Mouse (Mus musculus) fibroblast of lung, adult 2 months (primary cell): ENCODE data around the gene Mast4.
A peak's percentile ranks its signal among the peaks of the same experiment; 100 is the strongest.

Experiments
- DNase-seq: peaks from one replicate; pipeline ENCODE4 v3.0.0-alpha.2; 2011; ENCODE audit warnings: low read depth

Mast4 gene

GRCm38 (mm10) chr13:102915341-102915740, 419.0 kb downstream of the Mast4 start:
- DNase-seq = no peak

- no peak for DNase-seq
Observed at GRCm38 (mm10) chr13:102914800-102915199, 419.5 kb downstream of the Mast4 start.

GRCm38 (mm10) chr13:102913919-102914318, 420.4 kb downstream of the Mast4 start:
- DNase-seq = no peak

GRCm38 (mm10) chr13:102912867-102913266, 421.4 kb downstream of the Mast4 start:
- no peak for DNase-seq

- DNase-seq = no peak
Observed at GRCm38 (mm10) chr13:102909654-102910418, 424.5 kb downstream of the Mast4 start.

GRCm38 (mm10) chr13:102906661-102907009, 427.7 kb downstream of the Mast4 start:
- no peak for DNase-seq

GRCm38 (mm10) chr13:102906004-102906660, 428.2 kb downstream of the Mast4 start:
- peak; percentile 74 for DNase-seq

GRCm38 (mm10) chr13:102905361-102905950, 428.8 kb downstream of the Mast4 start:
- no peak for DNase-seq

- no peak for DNase-seq
Observed at GRCm38 (mm10) chr13:102903689-102904088, 430.6 kb downstream of the Mast4 start.

GRCm38 (mm10) chr13:102902123-102902522, 432.2 kb downstream of the Mast4 start:
- DNase-seq = no peak

GRCm38 (mm10) chr13:102900531-102900930, 433.8 kb downstream of the Mast4 start:
- DNase-seq = no peak

GRCm38 (mm10) chr13:102900083-102900420, 434.2 kb downstream of the Mast4 start:
- DNase-seq = no peak

- peak; percentile 38 for DNase-seq
Observed at GRCm38 (mm10) chr13:102899253-102900082, 434.8 kb downstream of the Mast4 start.

GRCm38 (mm10) chr13:102898374-102899131, 435.7 kb downstream of the Mast4 start:
- peak; percentile 45 for DNase-seq

- DNase-seq = no peak
Observed at GRCm38 (mm10) chr13:102896322-102896721, 438.0 kb downstream of the Mast4 start.

GRCm38 (mm10) chr13:102895894-102896293, 438.4 kb downstream of the Mast4 start:
- peak; percentile 71 for DNase-seq

- DNase-seq = no peak
Observed at GRCm38 (mm10) chr13:102894287-102895234, 439.7 kb downstream of the Mast4 start.

GRCm38 (mm10) chr13:102892783-102893182, 441.5 kb downstream of the Mast4 start:
- DNase-seq = no peak

GRCm38 (mm10) chr13:102889989-102890388, 444.3 kb downstream of the Mast4 start:
- DNase-seq = no peak

GRCm38 (mm10) chr13:102889537-102889936, 444.8 kb downstream of the Mast4 start:
- DNase-seq = no peak
